Mouse (Mus musculus): Measurements from ENCODE around the gene Dgcr2. TPM values are rescaled to one million over a fixed set of nuclear protein-coding genes. Genes with fewer than 3 reads are reported as not detected.

Gene Dgcr2
- polyA plus RNA-seq, 1 experiment from 2014 or later, result 86.0 TPM

GRCm38 (mm10) chr16:17828867-17829266, 69.5 kb downstream of the Dgcr2 start:
- H3K4me2 ChIP-seq (replicated peaks), result no peak overlapping the region
- H3K27ac ChIP-seq (replicated peaks), result no peak overlapping the region
- peaks cover 45% of the 10 kb centered on the region for H3K27me3 ChIP-seq
- H3K4me1 ChIP-seq, result peaks cover 16% of the 10 kb centered on the region
- no peak overlapping the region for H3K9ac ChIP-seq
- WGBS, result 52% methylated on average over 3 of the region's 3 CpGs
- no peak for ATAC-seq (ENCODE audit: insufficient number of reproducible peaks, low FRiP score, low TSS enrichment, low read depth)
- H3K36me3 ChIP-seq, result no peaks in the 10 kb centered on the region
- no peak overlapping the region for H3K4me3 ChIP-seq (replicated peaks)
- no peaks in the 10 kb centered on the region for H3K9me3 ChIP-seq (replicated peaks)

DNA sequence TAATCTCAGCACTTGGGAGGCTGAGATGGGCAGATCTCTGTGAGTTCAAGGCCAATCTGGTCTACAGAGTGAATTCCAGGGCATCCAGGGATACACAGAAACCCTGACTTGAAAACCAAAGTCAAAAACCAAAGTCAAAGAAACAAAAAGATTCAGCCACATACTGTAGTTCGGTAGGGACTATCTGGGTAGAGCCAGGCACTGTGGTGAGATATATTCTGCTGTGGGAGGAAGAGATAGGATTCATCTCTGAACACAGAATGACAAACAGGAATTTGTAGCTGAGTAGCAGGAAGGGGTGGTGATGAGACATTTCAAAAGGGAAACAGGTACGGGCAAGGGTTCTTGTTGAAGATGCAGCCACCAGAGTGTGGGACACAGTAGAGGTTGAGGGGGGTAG, 70.1 kb downstream of the Dgcr2 start:
- no peak for ATAC-seq (ENCODE audit: insufficient number of reproducible peaks, low FRiP score, low TSS enrichment, low read depth)
- no peak overlapping the region for H3K4me3 ChIP-seq (replicated peaks)
- H3K4me2 ChIP-seq (replicated peaks), result no peak overlapping the region
- peaks cover 38% of the 10 kb centered on the region for H3K27me3 ChIP-seq
- H3K9me3 ChIP-seq (replicated peaks), result no peaks in the 10 kb centered on the region
- H3K36me3 ChIP-seq, result no peaks in the 10 kb centered on the region
- no peak overlapping the region for H3K27ac ChIP-seq (replicated peaks)
- H3K9ac ChIP-seq, result no peak overlapping the region
- peaks cover 11% of the 10 kb centered on the region for H3K4me1 ChIP-seq
- 84% methylated on average over 2 of the region's 2 CpGs for WGBS

GRCm38 (mm10) chr16:17826500-17826899, 71.9 kb downstream of the Dgcr2 start:
- H3K27me3 ChIP-seq, result peaks cover 21% of the 10 kb centered on the region
- no peak for ATAC-seq (ENCODE audit: insufficient number of reproducible peaks, low FRiP score, low TSS enrichment, low read depth)
- WGBS, result 80% methylated on average over 2 of the region's 2 CpGs
- H3K4me1 ChIP-seq, result 0 out of 2 replicates have a peak, but pooled peaks cover 3% of the 10 kb centered on the region
- no peaks in the 10 kb centered on the region for H3K9me3 ChIP-seq (replicated peaks)
- H3K27ac ChIP-seq (replicated peaks), result no peak overlapping the region
- H3K9ac ChIP-seq, result no peak overlapping the region
- no peak overlapping the region for H3K4me2 ChIP-seq (replicated peaks)
- H3K4me3 ChIP-seq (replicated peaks), result no peak overlapping the region
- no peaks in the 10 kb centered on the region for H3K36me3 ChIP-seq

DNA sequence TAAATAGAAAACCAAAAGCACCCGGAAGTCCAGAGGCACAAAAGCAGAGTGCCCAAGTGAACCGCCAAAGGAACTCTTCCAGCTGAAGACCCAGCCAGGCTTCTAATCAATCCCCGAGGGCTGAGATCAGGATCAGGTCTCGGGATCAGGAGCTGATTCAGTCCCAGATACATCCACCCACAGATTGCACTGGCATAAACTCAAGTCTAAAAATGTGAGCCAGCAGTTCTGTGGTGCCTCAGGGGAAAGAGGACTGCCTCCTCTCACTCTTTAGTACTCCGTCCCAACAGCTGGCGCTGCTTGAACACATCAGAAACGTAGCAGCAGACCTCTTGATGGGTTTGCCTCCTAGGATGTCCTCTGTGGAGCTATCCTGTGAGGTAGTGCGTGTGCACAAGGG, 81.8 kb downstream of the Dgcr2 start:
- Histone ChIP-seq H3K9ac (no peak overlapping the region), H3K27ac (replicated peaks) (no peak overlapping the region), H3K9me3 (replicated peaks) (no peaks in the 10 kb centered on the region), H3K4me2 (replicated peaks) (peak overlapping the region; percentile 85; the same call in 1 of the 2 replicates), H3K27me3 (0 out of 2 replicates have a peak, but pooled peaks cover 7% of the 10 kb centered on the region), H3K4me3 (replicated peaks) (peak overlapping the region; percentile 56; the same call in 1 of the 2 replicates), H3K36me3 (no peaks in the 10 kb centered on the region), H3K4me1 (peaks cover 28% of the 10 kb centered on the region)
- 43% methylated on average over 8 of the region's 8 CpGs for WGBS
- no peak for ATAC-seq (ENCODE audit: insufficient number of reproducible peaks, low FRiP score, low TSS enrichment, low read depth)

GRCm38 (mm10) chr16:17815411-17816402, 82.7 kb downstream of the Dgcr2 start:
- H3K4me1 ChIP-seq, result peaks cover 31% of the 10 kb centered on the region
- H3K27me3 ChIP-seq, result 0 out of 2 replicates have a peak, but pooled peaks cover 3% of the 10 kb centered on the region
- 2% methylated on average over 63 of the region's 63 CpGs for WGBS
- H3K4me3 ChIP-seq (replicated peaks), result peak overlapping the region; percentile 56
- H3K9ac ChIP-seq, result peak overlapping the region; percentile 36
- no peaks in the 10 kb centered on the region for H3K9me3 ChIP-seq (replicated peaks)
- peak; percentile 87 for ATAC-seq (ENCODE audit: insufficient number of reproducible peaks, low FRiP score, low TSS enrichment, low read depth)
- no peaks in the 10 kb centered on the region for H3K36me3 ChIP-seq
- peak overlapping the region; percentile 85 for H3K4me2 ChIP-seq (replicated peaks)
- peak overlapping the region; percentile 75 for H3K27ac ChIP-seq (replicated peaks)

GRCm38 (mm10) chr16:17813173-17813572, 85.2 kb downstream of the Dgcr2 start:
- no peaks in the 10 kb centered on the region for H3K36me3 ChIP-seq
- no peak overlapping the region for H3K27ac ChIP-seq (replicated peaks)
- no peak for ATAC-seq (ENCODE audit: insufficient number of reproducible peaks, low FRiP score, low TSS enrichment, low read depth)
- no peak overlapping the region for H3K9ac ChIP-seq
- peaks cover 55% of the 10 kb centered on the region for H3K4me1 ChIP-seq
- H3K4me2 ChIP-seq (replicated peaks), result no peak overlapping the region
- no peak overlapping the region for H3K4me3 ChIP-seq (replicated peaks)
- H3K27me3 ChIP-seq, result no peaks in the 10 kb centered on the region
- no peaks in the 10 kb centered on the region for H3K9me3 ChIP-seq (replicated peaks)
- 37% methylated on average over 4 of the region's 4 CpGs for WGBS

DNA sequence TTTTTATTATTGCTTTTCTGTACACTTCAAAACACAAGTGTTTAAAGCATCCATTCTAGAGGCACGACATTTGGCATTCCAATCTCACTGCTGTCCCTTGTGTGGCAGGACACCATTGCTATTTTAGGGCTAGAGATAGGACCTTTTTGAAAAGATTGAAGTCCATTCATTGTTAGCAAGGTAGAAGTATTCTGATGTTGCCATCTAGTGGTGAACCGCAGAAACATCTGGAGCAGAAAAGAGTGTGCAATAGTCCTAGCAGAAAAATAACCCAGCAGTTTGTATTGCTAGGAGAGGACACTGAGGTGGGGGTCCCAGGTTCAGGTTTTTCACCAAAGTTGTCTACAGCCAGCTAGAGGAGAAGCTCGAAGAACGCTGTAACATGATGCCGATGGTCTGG, 86.2 kb downstream of the Dgcr2 start:
- no peaks in the 10 kb centered on the region for H3K36me3 ChIP-seq
- no peak overlapping the region for H3K9ac ChIP-seq
- no peak overlapping the region for H3K27ac ChIP-seq (replicated peaks)
- no peak overlapping the region for H3K4me3 ChIP-seq (replicated peaks)
- H3K9me3 ChIP-seq (replicated peaks), result no peaks in the 10 kb centered on the region
- no peak for ATAC-seq (ENCODE audit: insufficient number of reproducible peaks, low FRiP score, low TSS enrichment, low read depth)
- WGBS, result 7% methylated on average over 5 of the region's 5 CpGs
- no peaks in the 10 kb centered on the region for H3K27me3 ChIP-seq
- H3K4me2 ChIP-seq (replicated peaks), result no peak overlapping the region
- H3K4me1 ChIP-seq, result peaks cover 65% of the 10 kb centered on the region

DNA sequence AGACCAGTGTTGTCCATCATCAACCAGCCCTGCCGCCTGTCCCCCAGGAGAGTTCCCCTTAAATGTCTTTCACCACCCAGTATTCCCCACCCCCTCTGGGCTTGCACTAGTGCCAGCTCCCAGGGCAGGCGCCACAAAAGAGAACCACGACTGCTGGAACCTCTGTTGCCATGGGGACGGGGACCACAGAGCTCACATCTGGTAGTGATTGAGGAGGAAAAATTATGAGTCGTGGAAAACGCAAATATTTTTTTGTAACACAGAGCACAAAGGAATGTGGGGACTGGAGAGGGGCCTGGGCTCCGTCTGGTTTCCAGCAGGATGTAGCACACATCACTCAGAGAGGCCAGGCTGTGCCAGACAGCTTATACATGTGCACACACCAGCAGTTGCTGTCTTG, 88.7 kb downstream of the Dgcr2 start:
- Histone ChIP-seq H3K36me3 (no peaks in the 10 kb centered on the region; the same call in 1 of the 2 replicates), H3K4me1 (peaks cover 69% of the 10 kb centered on the region), H3K9me3 (replicated peaks) (no peaks in the 10 kb centered on the region), H3K27me3 (peaks cover 12% of the 10 kb centered on the region), H3K4me2 (replicated peaks) (0 out of 2 replicates have a peak overlapping the region, but pooled peaks have one; percentile 15), H3K4me3 (replicated peaks) (no peak overlapping the region), H3K9ac (no peak overlapping the region), H3K27ac (replicated peaks) (peak overlapping the region; percentile 91)
- peak; percentile 85 for ATAC-seq (ENCODE audit: insufficient number of reproducible peaks, low FRiP score, low TSS enrichment, low read depth)
- WGBS, result 12% methylated on average over 7 of the region's 7 CpGs

GRCm38 (mm10) chr16:17809125-17809524, 89.2 kb downstream of the Dgcr2 start:
- 69% methylated on average over 4 of the region's 4 CpGs for WGBS
- H3K27me3 ChIP-seq, result peaks cover 12% of the 10 kb centered on the region
- peak overlapping the region; percentile 91 for H3K27ac ChIP-seq (replicated peaks)
- no peak overlapping the region for H3K4me2 ChIP-seq (replicated peaks)
- H3K36me3 ChIP-seq, result no peaks in the 10 kb centered on the region; the same call in 1 of the 2 replicates
- H3K4me3 ChIP-seq (replicated peaks), result no peak overlapping the region
- ATAC-seq (ENCODE audit: insufficient number of reproducible peaks, low FRiP score, low TSS enrichment, low read depth), result no peak
- peaks cover 74% of the 10 kb centered on the region for H3K4me1 ChIP-seq
- H3K9me3 ChIP-seq (replicated peaks), result no peaks in the 10 kb centered on the region
- H3K9ac ChIP-seq, result no peak overlapping the region

DNA sequence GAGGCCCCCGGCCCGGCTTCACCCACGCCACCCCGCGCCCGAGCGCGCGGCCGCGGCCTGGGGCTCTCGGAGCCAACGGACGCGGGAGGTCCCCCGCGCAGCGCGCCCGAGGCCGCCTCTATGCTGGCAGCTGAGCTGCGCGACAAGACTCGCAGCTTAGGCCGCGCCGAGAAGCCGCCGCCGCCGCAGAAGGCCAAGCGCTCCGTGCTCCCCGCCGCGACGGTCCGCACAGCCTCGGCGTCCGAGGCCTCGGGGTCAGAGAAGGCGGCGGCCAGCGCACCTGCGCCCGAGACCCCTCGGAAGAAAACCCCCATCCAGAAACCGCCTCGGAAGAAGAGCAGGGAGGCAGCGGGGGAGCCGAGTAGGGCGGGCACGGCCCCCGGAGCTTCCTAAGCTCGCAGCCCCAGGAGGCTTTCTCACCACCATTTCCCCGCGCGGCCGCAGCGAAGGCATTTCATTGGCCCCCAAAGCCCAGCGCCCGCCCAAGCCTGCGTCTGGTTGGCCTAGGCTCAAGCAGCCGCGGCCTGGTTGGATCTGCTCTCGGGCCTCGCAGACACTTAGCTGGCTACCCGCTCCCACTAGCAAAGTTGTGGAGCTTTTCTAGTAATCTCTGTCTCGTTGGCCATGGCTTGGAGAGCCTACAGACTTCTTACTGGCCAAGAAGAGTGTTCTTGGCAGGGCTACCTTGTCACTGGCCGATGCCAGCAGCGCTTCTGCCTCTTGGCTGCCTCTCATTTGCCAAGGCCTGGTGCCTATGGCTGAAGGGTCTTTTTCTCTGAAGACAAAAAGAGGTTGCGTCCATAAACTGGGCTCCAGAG, 91.0 kb downstream of the Dgcr2 start:
- no peaks in the 10 kb centered on the region; the same call in 1 of the 2 replicates for H3K36me3 ChIP-seq
- peak overlapping the region; percentile 44 for H3K4me3 ChIP-seq (replicated peaks)
- peak; percentile 70 for ATAC-seq (ENCODE audit: insufficient number of reproducible peaks, low FRiP score, low TSS enrichment, low read depth)
- H3K4me1 ChIP-seq, result peaks cover 91% of the 10 kb centered on the region
- no peaks in the 10 kb centered on the region for H3K9me3 ChIP-seq (replicated peaks)
- H3K27me3 ChIP-seq, result peaks cover 27% of the 10 kb centered on the region
- peak overlapping the region; percentile 81 for H3K4me2 ChIP-seq (replicated peaks)
- WGBS, result 2% methylated on average over 73 of the region's 73 CpGs
- H3K9ac ChIP-seq, result peak overlapping the region; percentile 45
- H3K27ac ChIP-seq (replicated peaks), result peak overlapping the region; percentile 91
